Mouse (Mus musculus): ENCODE data around the gene Spata9.

Spata9 gene

GRCm38 (mm10) chr13:75988096-75988495, 21.1 kb downstream of the Spata9 start:
- intact Hi-C loops (cut with DNase I) = no loop called here

- intact Hi-C loops (cut with DNase I) = no loop called here
Observed at GRCm38 (mm10) chr13:75992169-75993028, 25.4 kb downstream of the Spata9 start.

- intact Hi-C loops (cut with DNase I) = no loop called here
Observed at GRCm38 (mm10) chr13:76003272-76003671, 36.3 kb downstream of the Spata9 start.

GRCm38 (mm10) chr13:76014511-76014910, 47.6 kb downstream of the Spata9 start:
- intact Hi-C loops (cut with DNase I) = no loop called here

GRCm38 (mm10) chr13:76017465-76017864, 50.5 kb downstream of the Spata9 start:
- intact Hi-C loops (cut with DNase I) = loop anchor here (5.0 kb wide), 1 partner anchor 80 kb away; the partner anchor contains the start of genes Arsk and Ttc37

GRCm38 (mm10) chr13:76017974-76018843, 51.3 kb downstream of the Spata9 start, which contains the start of gene Rfesd:
Rfesd (minus strand) TSS chr13:76018719.
- intact Hi-C loops (cut with DNase I) = loop anchor here (5.0 kb wide), 1 partner anchor 79 kb away; the partner anchor contains the start of genes Arsk and Ttc37

GRCm38 (mm10) chr13:76018844-76019400, 52.0 kb downstream of the Spata9 start:
- intact Hi-C loops (cut with DNase I) = loop anchor here (5.0 kb wide), 1 partner anchor 78 kb away; the partner anchor contains the start of genes Arsk and Ttc37

GRCm38 (mm10) chr13:76021782-76022181, 54.8 kb downstream of the Spata9 start:
- intact Hi-C loops (cut with DNase I) = no loop called here

GRCm38 (mm10) chr13:76024588-76024987, 57.6 kb downstream of the Spata9 start:
- intact Hi-C loops (cut with DNase I) = no loop called here

- intact Hi-C loops (cut with DNase I) = no loop called here
Observed at GRCm38 (mm10) chr13:76042455-76042854, 75.5 kb downstream of the Spata9 start.

- intact Hi-C loops (cut with DNase I) = no loop called here
Observed at GRCm38 (mm10) chr13:76044971-76045370, 78.0 kb downstream of the Spata9 start.
